Mouse (Mus musculus) retina, postnatal 1 day (tissue): ENCODE data around the gene Fgfr2.

Experiments used
- DNase-seq: peaks from one replicate; pipeline ENCODE4 v3.0.0-alpha.2; 2012

Gene Fgfr2

GRCm38 (mm10) chr7:132641606-132642005 lies 481.5 kb downstream of the Fgfr2 start:
- DNase-seq = no peak

GRCm38 (mm10) chr7:132640946-132641345 lies 482.2 kb downstream of the Fgfr2 start:
- DNase-seq = peak; percentile 79

DNA sequence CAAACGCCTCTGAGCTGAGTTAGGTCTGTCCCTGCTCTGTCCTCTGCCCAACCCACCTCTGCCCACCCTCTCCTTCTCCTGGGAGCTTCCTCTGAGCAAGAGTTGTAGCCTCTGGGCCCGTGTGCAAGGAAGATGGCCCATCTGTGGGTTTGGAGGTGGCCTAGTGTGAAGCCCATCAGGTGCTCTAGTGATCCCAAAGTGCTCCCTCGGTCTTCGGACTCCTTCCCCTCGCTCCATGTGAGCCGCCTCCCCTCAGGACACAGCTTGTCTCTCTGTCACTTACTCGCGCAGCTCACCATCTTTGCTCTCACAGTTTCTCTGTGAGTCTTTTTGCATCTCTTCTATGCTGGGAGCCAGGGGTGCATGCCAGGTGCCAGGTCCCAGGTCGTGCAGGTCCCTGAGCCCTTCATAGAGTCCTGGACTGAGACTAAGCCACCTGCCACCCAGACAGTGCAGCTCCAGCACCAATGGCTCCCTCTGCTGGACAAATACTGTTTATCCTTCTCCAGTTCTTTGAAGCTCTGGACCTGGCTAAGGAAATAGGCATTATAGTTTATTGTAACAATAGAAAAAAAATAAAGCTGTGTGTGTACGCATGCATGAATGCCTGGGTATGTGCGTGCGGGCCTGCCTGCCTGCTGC lies 484.6 kb downstream of the Fgfr2 start:
- peak; percentile 76 for DNase-seq

DNA sequence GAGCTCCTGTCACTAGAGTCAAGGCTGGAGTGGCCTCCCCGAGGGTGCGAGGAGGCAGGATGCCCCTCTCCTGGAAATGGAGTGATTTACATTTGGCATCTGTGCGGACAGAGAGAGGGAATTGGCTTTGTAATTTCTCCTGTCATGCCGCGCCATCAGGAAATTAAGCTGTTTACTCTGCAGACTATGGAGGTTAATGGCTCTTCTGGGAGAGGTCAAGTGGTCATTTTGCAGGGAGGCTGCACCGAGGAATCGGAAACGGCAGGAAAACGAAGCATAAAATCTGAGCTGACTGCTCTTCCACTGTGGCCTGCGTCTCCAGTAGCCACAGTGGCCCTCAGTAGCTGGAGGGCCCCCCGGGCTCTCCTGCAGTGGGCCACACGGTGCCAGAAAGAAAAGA lies 485.9 kb downstream of the Fgfr2 start:
- no peak for DNase-seq

DNA sequence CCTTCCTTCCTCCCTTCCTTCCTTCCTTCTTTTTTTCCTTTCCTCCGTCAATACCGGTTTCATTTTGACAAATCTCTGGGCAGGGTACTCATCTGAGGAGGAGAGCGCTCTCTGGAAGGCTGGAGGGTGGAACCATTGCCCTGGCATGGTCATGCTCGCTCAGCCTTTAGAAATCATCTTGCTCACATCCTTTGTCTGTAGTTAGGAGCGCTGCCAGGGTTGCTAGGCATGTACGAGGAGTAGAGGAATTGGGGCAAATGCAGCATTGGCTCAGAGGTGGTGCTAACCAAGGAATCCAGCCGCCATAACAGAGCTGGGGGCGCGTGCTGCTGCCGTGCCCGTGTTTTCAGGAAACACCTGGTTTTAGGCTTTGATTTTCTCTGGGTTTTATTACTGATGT lies 491.8 kb downstream of the Fgfr2 start:
- no peak for DNase-seq

DNA sequence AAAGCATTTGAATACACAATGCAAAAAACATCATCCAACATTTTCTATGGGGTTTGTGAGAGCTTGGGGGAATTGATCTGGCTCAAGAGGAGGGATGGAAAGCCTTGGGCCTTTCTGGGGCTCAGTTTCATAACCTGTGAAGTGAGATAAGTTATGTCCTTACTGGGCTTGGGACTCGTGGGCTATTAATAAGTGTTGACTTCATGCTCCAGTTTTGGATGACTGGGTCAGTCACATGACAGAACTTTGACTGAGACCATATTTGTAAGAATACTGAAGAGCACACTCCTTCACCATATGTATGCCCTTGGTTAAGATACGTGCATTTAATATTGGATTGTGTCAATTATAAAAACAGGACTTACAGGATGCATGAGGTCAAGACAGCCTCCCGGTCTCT lies 495.7 kb downstream of the Fgfr2 start:
- no peak for DNase-seq

DNA sequence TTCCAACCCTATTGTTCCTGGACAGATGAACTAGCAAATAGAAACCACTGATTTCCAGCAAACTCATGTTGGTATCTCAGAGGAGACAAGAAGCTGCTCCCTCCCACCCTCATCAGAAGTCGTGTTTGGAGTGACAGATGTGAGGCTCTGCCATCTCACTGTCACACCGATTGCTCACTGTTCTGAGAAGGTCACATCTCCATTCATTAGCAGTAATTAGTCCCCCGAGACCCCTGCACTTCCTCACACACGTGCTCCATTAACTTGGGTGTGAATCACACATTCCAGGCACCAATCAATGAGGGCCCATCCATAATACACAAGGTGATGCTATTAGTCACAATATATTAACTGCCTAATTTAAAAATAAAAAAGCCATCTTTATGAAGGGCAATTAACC lies 497.0 kb downstream of the Fgfr2 start:
- peak; percentile 50 for DNase-seq

DNA sequence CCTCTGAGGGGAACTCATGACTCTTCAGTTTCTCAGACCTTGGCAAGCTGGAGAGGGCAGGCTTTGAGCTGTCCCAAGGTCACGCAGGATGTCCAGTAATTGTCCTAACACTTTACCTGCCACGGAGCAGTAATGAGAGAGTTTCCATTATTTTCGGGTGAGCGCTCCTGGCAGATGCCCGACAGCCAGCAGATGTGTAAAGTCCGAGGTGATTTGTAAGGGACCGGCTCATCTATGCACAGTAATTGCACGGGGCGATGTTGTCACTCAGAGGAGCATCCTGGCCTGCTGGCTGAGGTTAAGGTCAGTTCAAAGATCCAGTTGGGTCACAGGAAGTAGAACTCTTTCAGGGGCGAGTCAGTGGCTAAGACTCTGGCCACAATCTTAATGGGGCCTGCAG lies 499.0 kb downstream of the Fgfr2 start:
- no peak for DNase-seq

DNA sequence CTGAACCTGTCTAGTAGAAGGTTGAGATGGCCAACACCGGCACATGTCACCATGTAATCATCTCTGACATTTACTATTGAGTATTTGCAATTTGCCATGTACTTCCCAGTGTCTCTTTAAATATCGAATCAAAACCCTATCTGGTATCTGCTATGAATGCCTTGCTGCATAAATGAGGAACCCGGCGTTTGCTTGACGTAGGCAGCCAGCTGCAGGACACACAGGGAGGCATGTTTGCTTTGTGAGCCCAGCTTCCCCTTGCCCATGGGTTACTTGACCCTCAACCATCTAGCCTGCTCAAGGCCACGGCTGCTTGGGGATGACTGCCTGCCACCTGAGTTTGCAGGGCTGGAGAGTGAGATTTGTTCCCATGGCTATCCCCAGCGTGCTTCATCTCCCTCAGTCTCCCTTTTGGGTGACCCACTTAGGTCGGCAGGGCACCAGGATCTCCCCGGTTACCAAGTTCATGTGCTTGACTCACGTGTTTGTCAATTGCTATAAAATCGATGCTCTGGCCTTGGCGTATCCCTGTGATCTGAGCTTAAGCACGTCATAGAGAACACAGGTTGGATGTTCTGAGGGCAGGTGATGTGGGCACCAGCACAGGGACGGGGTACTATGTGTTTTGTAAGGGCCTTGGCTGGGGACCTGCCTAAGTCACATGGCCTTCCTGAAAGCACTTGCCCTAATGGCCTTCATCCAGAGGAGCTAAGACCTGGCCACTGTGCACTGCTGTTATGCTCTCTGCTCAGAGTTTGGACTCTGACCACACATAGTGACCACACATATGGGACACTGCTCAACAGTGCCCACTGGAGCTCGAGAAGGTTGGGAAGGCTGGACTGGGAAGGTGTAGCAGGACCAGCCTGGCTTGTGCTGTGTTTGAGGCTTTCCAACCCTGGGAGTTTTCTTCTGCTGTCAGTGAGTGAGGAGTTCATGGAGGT lies 502.9 kb downstream of the Fgfr2 start:
- DNase-seq = no peak

- no peak for DNase-seq
These were observed 503.6 kb downstream of the Fgfr2 start for GRCm38 (mm10) chr7:132619549-132619948.

GRCm38 (mm10) chr7:132617021-132617564 lies 506.1 kb downstream of the Fgfr2 start:
- DNase-seq = no peak

GRCm38 (mm10) chr7:132616391-132616790 lies 506.8 kb downstream of the Fgfr2 start:
- DNase-seq = no peak

- DNase-seq = no peak
These were observed 507.8 kb downstream of the Fgfr2 start for GRCm38 (mm10) chr7:132615346-132615745.

- DNase-seq = no peak
These were observed 511.6 kb downstream of the Fgfr2 start for GRCm38 (mm10) chr7:132611530-132611929.

- peak; percentile 88 for DNase-seq
These were observed 512.5 kb downstream of the Fgfr2 start, which contains the start of gene Lhpp for GRCm38 (mm10) chr7:132610468-132611318. Lhpp (plus strand) TSS chr7:132610638.

- DNase-seq = no peak
These were observed 514.7 kb downstream of the Fgfr2 start for GRCm38 (mm10) chr7:132608316-132609020.

- no peak for DNase-seq
These were observed 517.5 kb downstream of the Fgfr2 start for GRCm38 (mm10) chr7:132605689-132606088.

- DNase-seq = no peak
These were observed 518.4 kb downstream of the Fgfr2 start for GRCm38 (mm10) chr7:132604720-132605119.

GRCm38 (mm10) chr7:132600926-132601325 lies 522.2 kb downstream of the Fgfr2 start:
- no peak for DNase-seq

- peak; percentile 21 for DNase-seq
These were observed 523.1 kb downstream of the Fgfr2 start for GRCm38 (mm10) chr7:132600026-132600425.

- DNase-seq = peak; percentile 59
These were observed 523.8 kb downstream of the Fgfr2 start, which contains the start of gene Nkx1-2 for GRCm38 (mm10) chr7:132599071-132599975. Nkx1-2 (minus strand) TSS chr7:132599637.
